Mouse (Mus musculus) cerebellum, adult 9-11 months (tissue): Measurements from ENCODE around the gene Rapgefl1.
A peak's percentile ranks its signal among the peaks of the same experiment; 100 is the strongest.
"Not testable (repeated sequence)": the region's sequence is repeated elsewhere in the genome, so short reads cannot be mapped to it uniquely, and the experiment has no call there.

ENCODE experiments used
- DNase-seq: peaks from one replicate; pipeline ENCODE4 v3.0.0; 2022

The Rapgefl1 gene

DNA sequence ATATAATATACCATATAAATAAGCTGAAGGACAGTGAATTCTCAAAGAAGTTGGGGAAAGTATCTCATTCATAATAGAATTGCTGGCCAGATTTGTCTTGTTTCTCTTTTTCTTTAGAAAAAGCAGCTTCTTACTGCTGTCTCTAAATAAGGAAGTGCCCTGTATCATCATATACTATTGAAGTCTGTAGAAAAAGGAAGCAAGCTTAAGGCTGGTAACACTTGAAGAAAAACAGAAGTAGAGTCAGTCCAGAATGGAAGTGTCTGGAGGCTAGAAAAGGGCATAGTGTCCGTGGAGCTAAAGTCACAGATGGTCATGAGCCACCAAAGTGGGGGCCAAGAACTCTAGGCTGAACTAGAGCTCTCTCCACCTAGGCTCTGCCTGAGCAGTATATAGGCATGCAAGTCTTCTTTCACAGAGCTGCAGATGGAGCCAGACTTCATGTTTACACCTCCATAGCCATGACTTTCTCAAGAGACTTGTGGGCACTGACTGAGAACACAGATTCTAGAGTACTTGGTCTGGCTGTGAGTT lies 19.8 kb upstream of the Rapgefl1 start:
- no peak for DNase-seq

DNA sequence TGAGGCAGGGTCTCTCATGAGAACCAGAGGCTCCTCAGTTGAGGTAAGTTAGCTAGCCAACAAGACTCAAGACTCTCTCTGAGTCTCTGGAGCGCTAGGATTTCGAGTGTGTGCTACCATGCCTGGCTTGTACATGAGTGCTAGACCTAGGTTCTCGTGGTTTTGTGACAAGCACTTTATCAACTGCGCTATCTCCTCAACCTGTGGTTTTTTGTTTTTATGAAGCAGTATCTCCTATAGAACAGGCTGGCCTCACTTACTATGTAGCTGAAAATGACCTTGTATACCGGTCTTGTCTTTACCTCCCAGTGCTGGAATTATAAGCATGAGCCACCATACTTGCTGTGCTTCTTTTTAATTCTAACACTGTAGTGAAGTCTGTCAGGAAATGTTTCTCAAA lies 15.6 kb upstream of the Rapgefl1 start:
- DNase-seq: no peak

- DNase-seq: not testable (repeated sequence)
These were observed 10.5 kb upstream of the Rapgefl1 start for GRCm38 (mm10) chr11:98826071-98826470.

- DNase-seq: no peak
These were observed 8.7 kb upstream of the Rapgefl1 start for GRCm38 (mm10) chr11:98827877-98828276.

GRCm38 (mm10) chr11:98829091-98829775 lies 7.4 kb upstream of the Rapgefl1 start:
- peak; percentile 45 for DNase-seq

GRCm38 (mm10) chr11:98829875-98830274 lies 6.7 kb upstream of the Rapgefl1 start:
- peak; percentile 52 for DNase-seq

DNA sequence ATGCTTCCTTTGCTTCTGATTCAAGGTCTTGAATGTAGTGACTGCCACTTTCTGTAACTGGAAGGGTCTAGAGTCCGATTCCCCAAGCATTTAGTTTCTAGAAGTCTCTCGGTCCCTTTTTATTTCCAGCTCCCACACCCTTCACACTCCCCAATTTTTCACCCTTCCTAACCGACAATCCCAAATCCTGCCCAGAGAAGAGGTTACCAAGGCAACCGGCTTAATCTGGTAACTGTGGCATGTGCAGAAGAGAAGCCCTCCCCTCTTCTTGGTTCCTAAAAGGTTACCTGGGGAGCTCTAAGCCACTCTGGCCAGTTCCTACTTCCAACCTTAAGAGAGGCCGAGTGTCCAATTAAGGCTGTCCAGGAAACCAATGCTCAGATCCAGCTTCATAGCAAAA lies 1.3 kb upstream of the Rapgefl1 start:
- no peak for DNase-seq

DNA sequence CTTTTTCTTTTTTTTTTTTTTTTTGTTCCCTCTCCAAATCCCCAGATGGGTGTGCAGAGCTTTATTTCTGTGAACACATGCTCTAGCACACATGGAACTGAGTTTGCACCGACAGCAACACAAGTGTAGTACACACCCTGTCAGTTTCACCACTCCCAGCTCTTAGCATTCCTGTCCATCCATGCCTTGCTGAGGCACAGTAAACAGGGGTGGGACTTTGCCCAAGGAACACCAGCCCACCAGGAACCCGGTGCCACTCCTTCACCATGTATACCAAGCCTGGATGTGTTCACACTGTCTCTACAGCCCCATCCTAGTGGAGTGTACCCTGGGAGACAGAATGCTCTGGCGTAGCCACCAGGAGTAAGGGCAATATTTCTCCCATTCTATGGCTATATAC lies 860 bp upstream of the Rapgefl1 start:
- DNase-seq: peak; percentile 42

- no peak for DNase-seq
These were observed 457 bp upstream of the Rapgefl1 start for GRCm38 (mm10) chr11:98836128-98836527.

- DNase-seq: peak; percentile 69
These were observed 683 bp downstream of the Rapgefl1 start for GRCm38 (mm10) chr11:98837231-98837704.

DNA sequence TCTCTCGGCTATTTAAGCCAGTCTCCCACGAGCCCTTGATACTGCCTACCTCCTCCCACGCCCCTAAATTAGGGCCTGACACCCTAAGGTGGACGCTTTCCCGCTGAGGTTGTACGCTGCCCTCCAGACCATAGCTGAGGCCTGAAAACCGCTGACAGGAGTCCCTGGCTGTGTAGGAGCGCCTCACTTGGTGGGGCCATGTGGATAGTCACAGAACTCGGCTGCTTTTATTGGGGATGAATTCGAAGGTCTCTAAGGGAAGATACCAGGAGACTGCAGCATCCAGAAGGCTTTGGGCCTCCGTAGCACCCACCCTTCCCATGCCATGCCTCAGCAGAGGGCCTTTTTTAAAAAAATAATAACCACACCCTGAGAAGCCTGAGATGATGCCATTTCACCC lies 1.3 kb downstream of the Rapgefl1 start:
- DNase-seq: peak; percentile 47

DNA sequence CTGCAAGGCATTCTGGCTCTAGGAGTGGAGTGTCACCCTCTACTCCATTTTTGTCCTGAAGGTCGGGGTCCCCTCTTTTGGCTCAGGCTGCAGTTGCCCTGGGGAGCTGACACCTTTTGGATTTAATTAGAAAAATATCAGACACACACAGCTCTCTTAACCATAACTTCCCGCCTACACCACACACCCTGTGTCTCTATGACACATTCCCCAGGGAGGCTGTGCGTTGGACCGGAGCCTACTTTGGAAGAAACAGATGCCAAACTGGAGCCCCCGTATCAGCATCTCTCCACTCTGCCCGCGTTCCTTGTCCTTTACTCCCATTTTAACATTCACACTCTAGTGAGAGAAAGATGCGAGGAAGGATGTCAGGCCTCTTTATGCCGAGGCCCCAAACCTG lies 1.9 kb downstream of the Rapgefl1 start:
- peak; percentile 54 for DNase-seq

GRCm38 (mm10) chr11:98839402-98839801 lies 2.8 kb downstream of the Rapgefl1 start:
- peak; percentile 72 for DNase-seq

GRCm38 (mm10) chr11:98839897-98840296 lies 3.3 kb downstream of the Rapgefl1 start:
- DNase-seq: no peak

GRCm38 (mm10) chr11:98846016-98846415 lies 9.4 kb downstream of the Rapgefl1 start:
- DNase-seq: peak; percentile 65

GRCm38 (mm10) chr11:98846865-98847604 lies 10.4 kb downstream of the Rapgefl1 start:
- DNase-seq: peak; percentile 39

DNA sequence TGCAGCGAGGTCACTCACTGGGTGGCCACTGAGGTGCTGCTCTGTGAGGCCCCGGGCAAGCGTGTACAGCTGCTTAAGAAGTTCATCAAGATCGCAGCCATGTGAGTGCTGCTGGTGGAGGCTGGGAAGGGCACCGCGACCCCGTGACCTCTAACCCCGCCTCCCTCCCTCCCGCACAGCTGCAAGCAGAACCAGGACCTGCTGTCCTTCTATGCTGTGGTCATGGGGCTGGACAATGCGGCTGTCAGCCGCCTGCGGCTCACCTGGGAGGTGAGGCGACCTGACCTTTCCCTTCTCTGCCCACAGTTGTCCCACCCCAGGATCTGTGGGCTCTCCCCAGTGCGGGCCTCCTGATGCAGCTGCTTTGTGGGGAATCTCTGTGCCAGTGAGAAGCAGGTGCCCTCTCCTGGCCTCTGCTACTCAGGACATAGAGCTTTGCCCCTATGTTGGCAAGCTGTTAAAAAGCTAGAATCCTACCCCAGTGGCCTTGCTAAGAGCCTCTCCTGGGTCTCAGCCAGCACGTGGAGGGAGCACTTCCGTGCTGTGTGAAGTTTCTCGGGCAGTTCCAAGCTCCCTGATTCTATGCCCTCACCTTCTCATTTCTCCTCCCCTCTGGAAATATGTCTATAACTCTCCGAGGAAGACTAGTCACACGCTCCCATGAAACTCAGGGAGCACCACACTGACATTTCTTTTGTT lies 12.8 kb downstream of the Rapgefl1 start:
- no peak for DNase-seq

GRCm38 (mm10) chr11:98850100-98851093 lies 13.8 kb downstream of the Rapgefl1 start:
- DNase-seq: no peak

DNA sequence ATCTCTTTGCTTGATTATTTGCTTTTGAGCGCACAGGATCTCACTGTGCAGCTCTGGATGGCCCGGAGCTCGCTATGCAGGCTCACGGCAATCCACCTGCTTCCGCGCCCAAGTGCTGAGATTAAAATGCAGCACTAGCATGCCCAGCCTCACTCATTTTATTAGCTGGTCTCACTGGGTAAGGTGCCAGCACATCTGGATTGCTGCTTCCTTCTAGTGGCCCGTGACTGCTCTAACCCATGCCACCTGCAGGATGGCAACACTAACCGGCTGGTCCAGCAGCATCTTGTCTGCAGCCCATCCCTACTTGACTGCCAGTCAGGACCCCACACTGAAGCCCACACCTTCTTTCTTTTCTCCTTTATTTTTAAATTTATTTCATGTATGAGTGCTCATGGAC lies 17.5 kb downstream of the Rapgefl1 start:
- no peak for DNase-seq

- no peak for DNase-seq
These were observed 18.1 kb downstream of the Rapgefl1 start for GRCm38 (mm10) chr11:98854659-98855058.

GRCm38 (mm10) chr11:98858759-98859731 lies 22.5 kb downstream of the Rapgefl1 start:
- peak; percentile 85 for DNase-seq
